17 mouse cellular contexts compared by ENCODE assay signal in the genomic region with DNA sequence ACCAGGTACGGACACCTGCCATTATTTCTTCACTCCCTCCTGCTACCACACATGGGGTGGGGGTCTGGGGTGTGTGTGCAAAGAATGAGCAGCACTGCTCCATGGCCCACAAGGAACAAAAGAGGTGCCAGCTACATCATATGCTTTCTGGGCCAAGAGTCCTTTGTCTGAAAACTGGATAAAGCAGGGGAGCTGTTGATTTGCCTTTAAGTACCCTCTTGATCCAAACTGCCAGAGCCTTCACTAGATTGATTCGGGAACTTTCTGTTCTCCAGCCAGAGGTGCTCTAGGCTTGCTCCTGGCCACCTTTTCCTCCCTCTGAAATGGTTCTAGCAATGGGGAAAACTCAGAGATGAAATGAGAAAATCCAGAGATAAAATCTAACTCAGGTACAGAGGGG.
"Had no signal": no experiment of that assay in that cellular context is flagged by ENCODE, and none has a peak within 500 bp of the region (broad histone marks: within the 10 kb centered on the region; RNA-seq: fewer than 3 reads in every experiment).

No protein-coding gene starts in this region.

- H3K36me3 ChIP-seq: midbrain, embryonic 15.5 days; neural tube, embryonic 15.5 days had no signal

- H3K9ac ChIP-seq: liver, embryonic 12.5 days; liver, embryonic 14.5 days; lung, embryonic 15.5 days; midbrain, embryonic 13.5 days; midbrain, embryonic 15.5 days; neural tube, embryonic 13.5 days; neural tube, embryonic 15.5 days had no signal

- ATAC-seq: liver, embryonic 12.5 days; midbrain, embryonic 13.5 days; midbrain, embryonic 15.5 days had no signal

- H3K4me3 ChIP-seq: liver, embryonic 12.5 days; lung, embryonic 15.5 days; midbrain, embryonic 10.5 days; midbrain, embryonic 13.5 days; midbrain, embryonic 15.5 days; myocyte; neural tube, embryonic 13.5 days; neural tube, embryonic 15.5 days had no signal

- H3K4me2 ChIP-seq: liver, embryonic 12.5 days; lung, embryonic 15.5 days; midbrain, embryonic 13.5 days; midbrain, embryonic 15.5 days; neural tube, embryonic 13.5 days; neural tube, embryonic 15.5 days had no signal

- H3K9me3 ChIP-seq: liver, embryonic 12.5 days; lung, embryonic 15.5 days; midbrain, embryonic 10.5 days; midbrain, embryonic 13.5 days; midbrain, embryonic 15.5 days; neural tube, embryonic 13.5 days; neural tube, embryonic 15.5 days had no signal

- H3K27ac ChIP-seq: liver, embryonic 12.5 days; liver, embryonic 14.5 days; lung, embryonic 15.5 days; midbrain, embryonic 10.5 days; midbrain, embryonic 13.5 days; midbrain, embryonic 15.5 days; neural tube, embryonic 13.5 days; neural tube, embryonic 15.5 days had no signal

- H3K4me1 ChIP-seq: liver, embryonic 12.5 days; lung, embryonic 15.5 days; midbrain, embryonic 10.5 days; midbrain, embryonic 15.5 days; neural tube, embryonic 13.5 days; neural tube, embryonic 15.5 days had no signal

- H3K27me3 ChIP-seq: liver, embryonic 12.5 days; lung, embryonic 15.5 days; midbrain, embryonic 13.5 days; midbrain, embryonic 15.5 days; neural tube, embryonic 13.5 days; neural tube, embryonic 15.5 days had no signal

- DNase-seq: retina, postnatal 1 day; right cerebral cortex, adult 18-20 months; right cerebral cortex, postnatal 25 days; right cerebral cortex, postnatal 4 days; spleen, adult 18-20 months; thymus, adult 18-20 months; thymus, postnatal 14 days; thymus, postnatal 36 days had no signal
